Mouse (Mus musculus) bone marrow, adult 2 months (tissue): ENCODE data around the gene Rgs3. TPM values are rescaled to one million over a fixed set of nuclear protein-coding genes. Genes with fewer than 3 reads are reported as not detected.

Experiments used
- H3K27ac ChIP-seq: fragments of 200-500 bp; 2 replicates; pipeline ENCODE4 v1.5.1; 2012; ENCODE audit warnings: low read depth, mild to moderate bottlenecking, control low read depth, inconsistent platforms, low read length; ENCODE audit not compliant: control insufficient read depth, poor library complexity, insufficient read depth
- H3K4me1 ChIP-seq: fragments of 200-500 bp; 2 replicates; pipeline ENCODE4 v1.6.1; 2011; ENCODE audit warnings: low read length; ENCODE audit not compliant: control insufficient read depth, insufficient read depth
- H3K4me3 ChIP-seq: fragments of 200-500 bp; replicated peaks from 2 replicates; pipeline ENCODE3; 2011; ENCODE audit warnings: mild to moderate bottlenecking, low read depth, low read length, control low read depth; ENCODE audit not compliant: control insufficient read depth
- CTCF ChIP-seq: fragments of 200-500 bp; IDR thresholded peaks from 2 replicates; pipeline ENCODE4 v1.5.1; 2011; ENCODE audit warnings: low read length, control low read depth; ENCODE audit not compliant: control insufficient read depth, insufficient read depth
- POLR2A ChIP-seq: fragments of 200-500 bp; IDR thresholded peaks from 2 replicates; pipeline ENCODE4 v1.6.1; 2011; ENCODE audit warnings: low read depth, mild to moderate bottlenecking, control low read depth, low read length, borderline replicate concordance; ENCODE audit not compliant: control insufficient read depth
- WGBS: fragments of 180-500 bp; shearing (Covaris S2); methylation state at CpG from one replicate; pipeline ENCODE4 v1.1.7; 2018; 5-methylcytosine and 5-hydroxymethylcytosine counted together
- polyA plus RNA-seq: library from polyadenylated mRNA; stranded (reverse); fragments of >200 nt; gene quantifications from 2 replicates; pipeline ENCODE4 v1.2.4, GENCODE M21; 2011; ENCODE audit warnings: low replicate concordance; ENCODE audit not compliant: missing spikeins, insufficient read depth, insufficient read length

Gene Rgs3
- polyA plus RNA-seq, 1 experiment = 27.0 TPM

DNA sequence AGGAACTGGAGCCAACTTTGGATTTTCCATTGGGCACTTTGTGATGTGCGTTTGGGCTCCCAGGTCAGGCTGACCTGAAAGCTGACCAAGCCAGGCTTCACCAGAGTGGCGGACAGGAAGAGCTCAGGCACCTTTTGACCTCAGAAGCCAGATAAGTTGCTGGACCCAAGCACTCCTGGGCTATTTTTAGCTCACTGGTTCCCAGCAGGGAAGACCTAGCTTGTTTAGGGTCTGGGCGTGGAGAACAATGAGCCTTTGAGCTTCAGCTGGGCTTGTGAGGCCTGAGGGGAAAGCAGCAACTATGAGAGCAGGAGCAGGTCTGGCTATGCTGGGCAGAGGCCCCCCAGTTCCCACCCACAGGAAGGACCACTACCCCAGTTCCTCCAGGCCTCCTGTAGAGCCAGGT, 162.4 kb downstream of the Rgs3 start:
- Histone ChIP-seq H3K27ac (no peak overlapping the region), H3K4me3 (no peak overlapping the region), H3K4me1 (no peaks in the 10 kb centered on the region)
- 65% methylated on average over 3 of the region's 3 CpGs for WGBS
- no peak for TF ChIP-seq CTCF
- no peak for TF ChIP-seq POLR2A

DNA sequence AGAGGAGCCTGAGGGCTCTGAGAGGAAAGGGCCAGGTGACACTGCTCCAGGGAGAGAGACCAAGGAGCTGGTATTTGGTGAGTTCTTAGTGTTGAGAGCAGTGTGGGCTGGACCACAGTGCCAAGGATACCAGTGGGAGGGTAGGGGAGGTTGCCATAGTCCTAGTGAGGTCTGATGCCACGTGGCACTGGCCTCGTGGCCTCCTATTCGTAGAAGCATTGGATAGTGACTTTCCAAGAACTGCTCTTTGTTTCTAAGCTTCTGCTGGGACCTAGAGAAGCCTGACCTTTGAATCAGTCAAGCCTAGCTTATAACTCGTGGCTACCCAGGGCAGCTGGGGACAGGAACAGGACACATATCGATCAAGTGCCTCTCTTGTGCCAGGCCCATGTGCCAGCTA, 164.1 kb downstream of the Rgs3 start:
- 75% methylated on average over 5 of the region's 5 CpGs for WGBS
- Histone ChIP-seq H3K4me1 (no peaks in the 10 kb centered on the region; the same call in 1 of the 2 replicates), H3K27ac (no peak overlapping the region), H3K4me3 (no peak overlapping the region)
- TF ChIP-seq CTCF (no peak), POLR2A (no peak)

DNA sequence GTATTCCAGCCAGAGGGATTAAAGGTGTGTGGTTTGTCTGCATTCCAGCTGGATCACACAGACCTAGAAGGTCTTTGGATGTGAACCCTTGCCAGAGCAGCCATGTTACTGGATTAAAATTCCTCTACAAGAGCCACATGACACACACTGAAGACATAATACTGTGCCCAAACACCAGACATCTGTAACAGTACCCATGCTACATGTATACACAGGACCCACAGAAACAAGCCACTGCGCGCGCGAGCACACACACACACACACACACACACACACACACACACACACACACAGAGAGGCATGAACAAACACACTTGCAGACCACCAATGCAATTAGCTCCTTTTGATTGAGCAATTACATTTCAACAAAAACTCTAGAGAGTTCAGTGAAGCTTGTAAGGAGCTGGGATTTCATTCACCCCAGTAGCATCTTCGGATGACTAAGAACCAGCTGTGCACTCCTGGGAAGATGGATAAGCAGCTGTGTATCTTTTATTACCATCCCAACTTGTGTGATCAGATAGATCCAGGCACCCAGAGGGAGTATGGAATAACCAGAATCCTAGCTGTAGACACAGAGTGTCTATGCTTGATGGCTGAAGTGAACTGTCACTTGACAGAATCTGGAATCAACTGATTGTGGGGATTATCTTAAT, 166.8 kb downstream of the Rgs3 start:
- H3K4me1 ChIP-seq = peaks cover 3% of the 10 kb centered on the region
- WGBS = 94% methylated on average over 5 of the region's 5 CpGs
- no peak overlapping the region for H3K4me3 ChIP-seq
- no peak overlapping the region for H3K27ac ChIP-seq
- TF ChIP-seq CTCF (no peak), POLR2A (no peak)

DNA sequence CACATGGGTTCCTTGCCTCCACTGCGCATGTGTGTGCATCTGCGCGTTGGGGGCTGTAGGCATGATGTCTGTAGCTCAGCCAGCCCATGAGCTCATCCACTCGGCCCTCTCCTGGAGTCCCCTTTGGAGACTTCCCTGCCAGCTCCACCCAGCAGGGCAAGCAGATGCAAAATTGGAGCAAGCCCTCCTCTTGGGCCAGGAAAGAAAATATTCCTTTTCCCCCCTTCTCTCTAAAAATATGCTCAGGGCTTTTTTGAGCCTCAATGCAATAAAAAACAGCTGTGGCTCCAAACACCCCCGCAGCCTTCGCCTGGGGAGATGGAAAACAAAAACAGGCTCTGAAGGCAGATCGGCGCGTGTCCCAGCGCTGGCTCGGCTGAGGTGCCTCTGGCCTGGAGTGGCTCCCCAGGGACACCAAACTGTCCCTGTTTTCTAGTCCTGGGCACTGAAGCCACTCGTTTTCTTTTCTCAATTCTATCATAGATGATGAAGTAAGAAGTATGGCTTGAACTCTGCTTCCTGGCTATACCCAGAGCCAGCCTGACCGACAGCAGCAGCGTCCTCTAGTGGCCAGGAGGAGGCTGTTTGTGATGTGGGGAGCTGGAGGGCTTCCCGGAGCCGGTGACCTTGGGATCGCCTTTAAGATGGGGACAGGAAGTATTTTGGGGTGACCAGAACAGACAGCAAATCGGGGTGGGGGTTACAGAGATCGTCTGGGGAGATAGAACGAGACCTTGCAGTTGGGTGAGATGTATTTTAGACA, 168.1 kb downstream of the Rgs3 start:
- 81% methylated on average over 20 of the region's 20 CpGs for whole genome bisulfite sequencing
- Histone ChIP-seq H3K4me3 (no peak overlapping the region), H3K4me1 (peaks cover 3% of the 10 kb centered on the region), H3K27ac (no peak overlapping the region)
- TF ChIP-seq CTCF = no peak
- TF ChIP-seq POLR2A = no peak

DNA sequence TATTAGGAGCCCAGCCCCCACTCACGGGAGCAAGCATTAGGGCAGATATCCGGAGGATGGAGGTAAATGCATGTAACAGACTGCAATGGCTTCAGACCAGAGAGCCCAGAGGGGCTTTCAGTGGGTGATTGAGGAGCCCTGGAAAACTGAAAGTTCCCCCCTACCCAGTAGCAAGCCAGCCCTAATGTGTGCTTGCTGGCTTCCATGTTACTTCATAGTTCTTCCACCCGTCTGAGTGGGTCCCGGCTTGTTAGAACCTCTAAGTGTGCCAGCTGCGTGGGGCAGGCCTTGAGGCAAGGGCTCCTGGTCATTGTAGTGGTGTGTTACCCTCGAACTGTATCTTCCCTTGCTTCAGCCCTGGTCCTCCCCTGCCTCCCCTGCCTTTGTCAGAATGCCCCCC, 168.8 kb downstream of the Rgs3 start:
- TF ChIP-seq CTCF = no peak
- TF ChIP-seq POLR2A = no peak
- peaks cover 3% of the 10 kb centered on the region for H3K4me1 ChIP-seq
- WGBS = 79% methylated on average over 6 of the region's 6 CpGs
- no peak overlapping the region for H3K27ac ChIP-seq
- H3K4me3 ChIP-seq = no peak overlapping the region

DNA sequence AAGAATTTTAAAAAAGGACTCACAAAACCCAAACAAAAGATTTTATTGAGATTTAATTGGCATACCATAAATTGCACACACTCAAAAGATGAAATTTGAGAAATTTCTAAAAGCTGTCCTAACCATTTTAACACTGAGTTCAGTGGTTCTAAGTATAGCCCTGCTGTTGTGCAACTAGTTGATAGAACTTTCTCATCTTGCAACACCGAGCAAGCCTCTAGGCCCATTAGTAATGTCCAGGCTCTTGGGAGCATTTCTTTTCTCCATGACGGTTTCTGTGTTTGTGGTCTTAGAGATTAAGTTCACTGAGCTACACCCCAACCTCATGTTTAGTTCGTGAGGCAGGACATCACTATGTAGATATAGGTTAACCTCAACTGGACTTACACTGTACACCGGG, 169.5 kb downstream of the Rgs3 start:
- peaks cover 3% of the 10 kb centered on the region for H3K4me1 ChIP-seq
- TF ChIP-seq CTCF (no peak), POLR2A (no peak)
- no peak overlapping the region for H3K4me3 ChIP-seq
- peak overlapping the region; percentile 51 for H3K27ac ChIP-seq
- WGBS = 37% methylated on average over 4 of the region's 4 CpGs

DNA sequence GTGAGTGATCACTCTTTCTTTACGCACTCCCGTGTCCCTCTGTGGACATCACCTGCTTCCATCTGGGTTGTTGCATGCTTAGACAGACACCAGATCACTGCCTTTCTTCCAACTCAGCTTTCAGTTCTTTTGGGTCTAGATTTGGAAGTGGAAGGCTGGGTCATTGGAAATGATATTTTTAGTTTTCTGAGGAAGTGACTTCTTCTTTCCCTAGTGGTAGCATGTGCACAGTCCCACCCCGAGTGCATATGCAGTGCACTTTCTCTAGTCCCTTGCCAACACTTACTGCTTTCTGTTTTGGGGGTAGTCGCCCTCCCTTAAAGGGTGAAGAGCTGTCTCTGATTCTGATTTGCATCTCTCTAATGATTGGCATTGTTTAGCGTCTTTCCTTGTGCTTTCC, 170.3 kb downstream of the Rgs3 start:
- WGBS = 50% methylated on average over 5 of the region's 5 CpGs
- peak overlapping the region; percentile 51; the same call in 1 of the 2 replicates for H3K27ac ChIP-seq
- peaks cover 3% of the 10 kb centered on the region for H3K4me1 ChIP-seq
- no peak overlapping the region for H3K4me3 ChIP-seq
- no peak for TF ChIP-seq POLR2A
- TF ChIP-seq CTCF = no peak

DNA sequence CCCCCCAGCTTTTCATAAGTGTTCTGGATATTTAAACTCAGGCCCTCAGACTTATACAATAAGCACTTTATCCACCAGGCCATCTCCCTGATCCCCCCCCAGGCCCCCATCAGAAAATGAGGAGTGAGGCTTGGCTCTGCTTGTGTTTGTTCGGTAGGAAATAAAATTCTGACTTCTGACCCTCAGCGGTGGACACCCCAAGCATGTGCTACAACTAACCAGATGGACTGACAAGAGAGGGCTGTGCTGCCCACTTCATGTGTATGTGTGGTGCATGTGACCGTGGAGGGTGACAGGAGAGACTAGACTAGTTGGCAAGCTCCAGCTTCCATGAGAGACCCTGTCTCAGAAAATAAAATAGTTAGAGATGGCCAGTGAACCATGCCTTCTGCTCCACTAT, 171.2 kb downstream of the Rgs3 start:
- no peak for TF ChIP-seq CTCF
- TF ChIP-seq POLR2A = no peak
- peaks cover 3% of the 10 kb centered on the region for H3K4me1 ChIP-seq
- 86% methylated on average over 3 of the region's 3 CpGs for WGBS

DNA sequence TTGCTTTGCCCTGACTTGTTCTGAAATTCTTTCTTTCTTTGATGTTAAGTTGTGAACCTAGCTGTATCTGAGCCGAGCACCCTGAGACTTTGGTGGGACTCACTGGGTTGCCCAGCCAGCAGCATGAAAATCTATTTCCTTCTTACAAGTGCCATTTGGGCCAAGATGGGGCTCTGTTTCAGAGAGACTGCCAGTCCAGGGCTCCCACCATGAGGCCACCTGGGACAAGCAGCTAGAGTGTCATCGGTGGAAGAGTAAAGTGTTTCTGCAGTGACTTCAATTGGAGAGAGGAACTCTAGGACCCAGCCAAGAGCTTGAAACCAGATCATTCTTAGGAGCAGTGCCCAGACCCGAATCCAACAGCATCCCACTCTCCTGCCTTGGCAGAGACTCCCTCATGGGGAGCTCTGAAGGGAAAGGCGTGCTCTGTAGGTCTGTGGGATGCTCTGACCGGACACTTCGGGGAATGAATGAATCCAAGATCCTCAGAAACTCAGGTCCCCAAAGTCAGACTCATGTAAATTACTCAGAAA, 171.9 kb downstream of the Rgs3 start:
- Histone ChIP-seq H3K4me3 (no peak overlapping the region), H3K4me1 (peaks cover 3% of the 10 kb centered on the region), H3K27ac (no peak overlapping the region)
- 81% methylated on average over 6 of the region's 6 CpGs for WGBS
- TF ChIP-seq CTCF = no peak
- no peak for TF ChIP-seq POLR2A

More for the DNA sequence above, 171.2 kb downstream of the Rgs3 start:
- no peak overlapping the region for H3K4me3 ChIP-seq
- no peak overlapping the region for H3K27ac ChIP-seq
